ENCODE assay signal across 9 mouse cellular contexts in the genomic region with DNA sequence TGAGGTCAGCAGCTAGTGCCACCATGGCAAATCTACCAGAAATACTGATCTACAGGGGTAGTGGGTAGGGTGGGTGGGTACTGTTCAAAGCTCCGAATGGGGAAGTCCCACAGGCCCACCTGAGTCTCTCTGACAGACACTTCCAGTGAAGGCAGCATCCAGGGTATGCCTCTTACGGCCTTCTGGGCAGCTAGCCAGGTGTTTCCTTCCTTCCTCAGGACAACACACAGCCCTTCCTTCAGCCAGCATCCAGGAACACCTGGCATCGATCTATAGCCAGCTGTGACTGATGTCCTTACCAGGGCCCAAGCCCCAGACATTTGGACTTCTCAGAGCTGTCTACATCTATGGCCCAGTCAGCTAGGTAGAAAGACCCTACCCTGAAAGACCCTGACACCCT. TPM values are rescaled to one million over a fixed set of nuclear protein-coding genes. Genes with fewer than 3 reads are reported as not detected.
DNase-seq lines count a peak whose midpoint lies in the region; ATAC-seq lines count a peak whose summit lies in the region.
"Had no signal": no experiment of that assay in that cellular context is flagged by ENCODE, and none has a peak within 500 bp of the region (broad histone marks: within the 10 kb centered on the region; RNA-seq: fewer than 3 reads in every experiment).

No protein-coding gene starts in this region.

- no peak overlapping the region for H3K4me2 ChIP-seq in heart, embryonic 12.5 days
- no peak overlapping the region for H3K4me2 ChIP-seq in forebrain, embryonic 16.5 days (ENCODE audit: low read length)
- no peak overlapping the region for H3K4me2 ChIP-seq in midbrain, embryonic 14.5 days (ENCODE audit: low read length)

- no peak overlapping the region for H3K4me3 ChIP-seq in heart, embryonic 10.5 days
- H3K4me3 ChIP-seq in heart, embryonic 12.5 days = no peak overlapping the region
- no peak overlapping the region for H3K4me3 ChIP-seq in forebrain, embryonic 16.5 days (replicated peaks; ENCODE audit: low read length)
- no peak overlapping the region for H3K4me3 ChIP-seq in midbrain, embryonic 14.5 days (replicated peaks; ENCODE audit: low read depth, low read length)

- H3K36me3 ChIP-seq in heart, embryonic 10.5 days = peaks cover 43% of the 10 kb centered on the region
- peaks cover 39% of the 10 kb centered on the region for H3K36me3 ChIP-seq in heart, embryonic 12.5 days
- peaks cover 11% of the 10 kb centered on the region for H3K36me3 ChIP-seq in forebrain, embryonic 16.5 days (ENCODE audit: control insufficient read depth, insufficient read depth)
- H3K36me3 ChIP-seq in midbrain, embryonic 14.5 days (ENCODE audit: control insufficient read depth, insufficient read depth, low read length) = peaks cover 62% of the 10 kb centered on the region

- WGBS in heart, embryonic 10.5 days = 75% methylated on average over 3 of the region's 3 CpGs
- WGBS in heart, embryonic 12.5 days = 74% methylated on average over 3 of the region's 3 CpGs
- 75% methylated on average over 3 of the region's 3 CpGs for WGBS in forebrain, embryonic 16.5 days
- WGBS in midbrain, embryonic 14.5 days = 79% methylated on average over 3 of the region's 3 CpGs

- H3K9me3 ChIP-seq in heart, embryonic 10.5 days = no peaks in the 10 kb centered on the region
- H3K9me3 ChIP-seq in heart, embryonic 12.5 days (replicated peaks) = no peaks in the 10 kb centered on the region
- no peaks in the 10 kb centered on the region for H3K9me3 ChIP-seq in forebrain, embryonic 16.5 days (ENCODE audit: control insufficient read depth, low read length)
- no peaks in the 10 kb centered on the region for H3K9me3 ChIP-seq in midbrain, embryonic 14.5 days (ENCODE audit: control insufficient read depth, low read length)

- no peak for ATAC-seq in heart, embryonic 12.5 days (ENCODE audit: insufficient number of reproducible peaks, low FRiP score)
- no peak for ATAC-seq in forebrain, embryonic 16.5 days
- ATAC-seq in midbrain, embryonic 14.5 days (ENCODE audit: low FRiP score, low TSS enrichment) = no peak
- ATAC-seq: hindbrain, embryonic 16.5 days had no signal

- no peak overlapping the region for H3K9ac ChIP-seq in heart, embryonic 12.5 days
- no peak overlapping the region for H3K9ac ChIP-seq in forebrain, embryonic 16.5 days (replicated peaks; ENCODE audit: low read depth, low read length)
- H3K9ac ChIP-seq in midbrain, embryonic 14.5 days (replicated peaks; ENCODE audit: low read length) = no peak overlapping the region

- DNase-seq in heart, embryonic 10.5 days (ENCODE audit: low spot score) = peak; percentile 68
- DNase-seq in urinary bladder, postnatal 14 days (ENCODE audit: low spot score) = peak; percentile 11
- no peak for DNase-seq in urinary bladder, postnatal 36 days (ENCODE audit: low spot score in 2 of 2)
- DNase-seq in kidney, postnatal 14 days = peak; percentile 74
- no peak for DNase-seq in Muller cell, postnatal 12 days (ENCODE audit: inconsistent ontology term)
- no peak for DNase-seq in midbrain, embryonic 14.5 days

- H3K4me1 ChIP-seq in heart, embryonic 10.5 days = peaks cover 43% of the 10 kb centered on the region
- peaks cover 49% of the 10 kb centered on the region for H3K4me1 ChIP-seq in heart, embryonic 12.5 days (replicated peaks)
- peaks cover 28% of the 10 kb centered on the region for H3K4me1 ChIP-seq in forebrain, embryonic 16.5 days (replicated peaks; ENCODE audit: control insufficient read depth, insufficient read depth, low read length)
- peaks cover 26% of the 10 kb centered on the region for H3K4me1 ChIP-seq in midbrain, embryonic 14.5 days (ENCODE audit: control insufficient read depth, insufficient read depth, low read length)

- no peak overlapping the region for H3K27ac ChIP-seq in heart, embryonic 10.5 days
- no peak overlapping the region for H3K27ac ChIP-seq in heart, embryonic 12.5 days (ENCODE audit: poor library complexity, severe bottlenecking)
- H3K27ac ChIP-seq in forebrain, embryonic 16.5 days (ENCODE audit: low read length) = no peak overlapping the region
- H3K27ac ChIP-seq in midbrain, embryonic 14.5 days (replicated peaks; ENCODE audit: low read depth, low read length) = no peak overlapping the region

- no peaks in the 10 kb centered on the region; the same call in 1 of the 2 replicates for H3K27me3 ChIP-seq in heart, embryonic 10.5 days (ENCODE audit: insufficient read depth, poor library complexity, severe bottlenecking)
- H3K27me3 ChIP-seq in heart, embryonic 12.5 days (replicated peaks) = no peaks in the 10 kb centered on the region
- no peaks in the 10 kb centered on the region for H3K27me3 ChIP-seq in forebrain, embryonic 16.5 days (replicated peaks; ENCODE audit: control insufficient read depth, insufficient read depth, low read length)
- no peaks in the 10 kb centered on the region for H3K27me3 ChIP-seq in midbrain, embryonic 14.5 days (ENCODE audit: control insufficient read depth, insufficient read depth, low read length)

RNA-seq across cellular contexts. Expression of a gene that starts 5.0 kb away (rescaled TPM):
- polyA plus RNA-seq in heart, embryonic 10.5 days (2016; fragmentation: Nextera tagmentation; extraction: Ambion mirVana) = 21.6 and 22.5 TPM in 2 replicates
- 23.8 and 24.5 TPM in 2 replicates for polyA plus RNA-seq in heart, embryonic 12.5 days (2016; fragmentation: Nextera tagmentation; extraction: Ambion mirVana)
- 37.1 and 47.2 TPM in 2 replicates for polyA plus RNA-seq in forebrain, embryonic 16.5 days (2015; fragmentation: Nextera tagmentation; extraction: Ambion mirVana)
- polyA plus RNA-seq in midbrain, embryonic 14.5 days (2014; fragmentation: Nextera tagmentation; extraction: Ambion mirVana) = 32.5 and 35.7 TPM in 2 replicates

RNA-seq across cellular contexts. Expression of a gene that starts 13.2 kb away (rescaled TPM):
- 32.8 and 43.0 TPM in 2 replicates for polyA plus RNA-seq in heart, embryonic 10.5 days (2016; fragmentation: Nextera tagmentation; extraction: Ambion mirVana)
- polyA plus RNA-seq in heart, embryonic 12.5 days (2016; fragmentation: Nextera tagmentation; extraction: Ambion mirVana) = 30.8 and 32.0 TPM in 2 replicates
- 18.0 and 23.1 TPM in 2 replicates for polyA plus RNA-seq in forebrain, embryonic 16.5 days (2015; fragmentation: Nextera tagmentation; extraction: Ambion mirVana)
- 12.8 and 16.4 TPM in 2 replicates for polyA plus RNA-seq in midbrain, embryonic 14.5 days (2014; fragmentation: Nextera tagmentation; extraction: Ambion mirVana)

RNA-seq across cellular contexts. Expression of a gene that starts 13.2 kb away (rescaled TPM):
- 0.23 and 0.64 TPM in 2 replicates for polyA plus RNA-seq in heart, embryonic 10.5 days (2016; fragmentation: Nextera tagmentation; extraction: Ambion mirVana)
- 0.37 and 0.40 TPM in 2 replicates for polyA plus RNA-seq in heart, embryonic 12.5 days (2016; fragmentation: Nextera tagmentation; extraction: Ambion mirVana)
- 0.37 and 0.73 TPM in 2 replicates for polyA plus RNA-seq in forebrain, embryonic 16.5 days (2015; fragmentation: Nextera tagmentation; extraction: Ambion mirVana)
- polyA plus RNA-seq in midbrain, embryonic 14.5 days (2014; fragmentation: Nextera tagmentation; extraction: Ambion mirVana) = 0.27 and 0.58 TPM in 2 replicates

Comparison
In these comparisons a context has a peak if more than half of its experiments do, and no peak if none do; other contexts are left out.
1. DNase-seq: peak in heart, embryonic 10.5 days (single experiment), urinary bladder, postnatal 14 days (single experiment) and kidney, postnatal 14 days (single experiment); none in urinary bladder, postnatal 36 days (0 of 2), Muller cell, postnatal 12 days (single experiment) and midbrain, embryonic 14.5 days (single experiment).